Mouse (Mus musculus): ENCODE results near the gene Olfr456.

GRCm38 (mm10) chr6:42470542-42470941 lies 16.5 kb downstream of the Olfr456 start:
- no peak for TF ChIP-seq POLR2A (IDR thresholded peaks at IDR 0.05; ENCODE audit: control insufficient read depth, extremely low read depth, insufficient read depth, low read length, poor library complexity)
- no peak for TF ChIP-seq CTCF (IDR thresholded peaks at IDR 0.05; ENCODE audit: borderline replicate concordance, control insufficient read depth, extremely low read depth, insufficient read depth, low read length, poor library complexity)

Data from thymus, adult 2 months (tissue).